Mouse (Mus musculus) ovary, postnatal 36 days (tissue): Measurements from ENCODE around the gene Synpo2.

Source experiments
- DNase-seq: peaks from one replicate; pipeline ENCODE4 v3.0.0; 2022; ENCODE audit warnings: low spot score, mixed read lengths

Gene Synpo2

DNA sequence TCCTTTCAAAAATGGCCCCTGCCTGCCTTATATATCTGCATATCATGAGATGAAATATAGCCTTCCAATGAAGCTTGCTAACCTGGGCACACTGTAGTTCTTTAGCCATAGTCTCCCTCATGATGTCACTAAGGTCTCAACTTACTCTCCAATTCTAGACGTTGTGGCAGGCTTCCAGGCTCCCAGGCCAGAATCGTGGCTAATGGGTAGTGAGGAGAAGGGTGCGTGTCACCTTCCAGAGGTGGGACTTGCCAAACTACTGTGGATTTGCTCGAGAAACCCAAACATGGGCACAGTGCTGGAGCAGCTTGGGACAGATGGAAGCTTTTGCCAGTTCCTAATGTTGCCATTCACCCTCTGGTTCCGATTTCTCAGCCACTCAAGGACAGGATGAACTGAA, 69.5 kb downstream of the Synpo2 start:
- DNase-seq = no peak

- no peak for DNase-seq
Measured at GRCm38 (mm10) chr3:123164183-123164582, 71.8 kb downstream of the Synpo2 start.

GRCm38 (mm10) chr3:123163192-123163523, 72.8 kb downstream of the Synpo2 start:
- no peak for DNase-seq

GRCm38 (mm10) chr3:123162289-123163191, 73.4 kb downstream of the Synpo2 start:
- no peak for DNase-seq

GRCm38 (mm10) chr3:123160792-123161191, 75.2 kb downstream of the Synpo2 start:
- no peak for DNase-seq

GRCm38 (mm10) chr3:123159139-123159824, 76.7 kb downstream of the Synpo2 start:
- DNase-seq = peak; percentile 45

DNA sequence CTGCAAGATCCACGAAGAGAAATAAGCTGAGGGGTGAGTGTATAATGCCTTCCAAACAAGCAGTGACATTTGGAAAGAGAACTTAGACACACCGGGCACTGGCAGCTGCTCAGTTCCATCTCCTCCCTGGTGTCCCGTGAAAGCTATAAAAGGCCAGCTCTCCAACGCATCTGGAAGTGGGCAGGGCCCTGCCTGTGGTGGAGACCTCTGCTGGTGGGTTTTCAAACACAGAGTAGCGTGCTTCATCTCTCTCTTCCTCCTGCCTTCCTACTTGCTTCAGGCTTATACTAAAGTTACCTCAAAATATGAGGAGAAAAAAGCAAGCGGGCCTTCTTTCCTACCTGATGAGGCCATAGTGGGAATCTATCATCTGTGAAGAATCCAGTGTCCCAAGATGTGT, 77.4 kb downstream of the Synpo2 start:
- DNase-seq = peak; percentile 24

GRCm38 (mm10) chr3:123153337-123153736, 82.6 kb downstream of the Synpo2 start:
- DNase-seq = no peak

DNA sequence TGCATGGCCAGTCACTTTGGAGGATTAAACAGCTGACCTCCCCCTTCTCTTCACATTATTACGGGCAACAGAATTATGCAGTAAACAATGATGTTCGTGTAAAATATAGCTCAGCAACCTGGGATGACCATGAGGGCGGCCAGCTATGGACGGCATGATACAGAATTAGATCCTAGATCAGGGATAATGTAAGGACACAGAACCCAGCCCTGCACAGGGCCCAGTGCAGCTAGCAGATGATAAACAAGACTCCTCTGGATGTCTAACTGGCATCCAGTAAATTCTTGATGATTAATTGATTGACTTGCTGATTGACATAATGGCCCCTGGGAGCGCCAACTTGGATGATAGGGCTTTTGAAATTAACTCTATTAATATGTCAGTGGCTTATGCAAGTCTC, 83.0 kb downstream of the Synpo2 start:
- no peak for DNase-seq

DNA sequence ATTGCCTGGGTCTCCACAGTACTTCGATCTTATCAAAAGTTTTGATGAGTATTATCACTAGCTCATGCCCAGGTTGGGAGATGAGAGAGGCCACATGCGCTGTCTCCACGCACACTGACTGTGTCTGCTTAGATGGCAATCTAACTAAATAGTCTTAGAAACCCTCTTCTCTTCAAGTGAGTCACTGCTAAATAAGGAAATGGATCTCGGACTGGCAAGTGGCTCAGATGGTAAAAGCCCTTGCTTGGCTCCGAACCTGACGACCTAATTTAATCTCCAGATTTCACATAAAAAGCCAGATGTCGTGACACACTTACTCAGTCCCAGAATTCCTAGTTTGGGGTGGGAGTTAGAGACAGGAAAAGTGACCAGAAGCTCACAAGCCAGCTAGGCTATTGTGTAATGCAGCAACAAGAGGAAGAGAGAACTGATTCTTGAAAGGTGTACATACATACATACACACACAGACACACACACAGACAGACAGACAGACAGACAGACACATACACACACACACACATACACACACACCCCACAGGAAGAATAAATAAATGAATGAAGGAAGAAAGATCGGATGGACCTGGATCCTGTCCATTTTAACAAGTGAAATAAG, 85.3 kb downstream of the Synpo2 start:
- no peak for DNase-seq

GRCm38 (mm10) chr3:123149380-123150162, 86.4 kb downstream of the Synpo2 start:
- no peak for DNase-seq

DNA sequence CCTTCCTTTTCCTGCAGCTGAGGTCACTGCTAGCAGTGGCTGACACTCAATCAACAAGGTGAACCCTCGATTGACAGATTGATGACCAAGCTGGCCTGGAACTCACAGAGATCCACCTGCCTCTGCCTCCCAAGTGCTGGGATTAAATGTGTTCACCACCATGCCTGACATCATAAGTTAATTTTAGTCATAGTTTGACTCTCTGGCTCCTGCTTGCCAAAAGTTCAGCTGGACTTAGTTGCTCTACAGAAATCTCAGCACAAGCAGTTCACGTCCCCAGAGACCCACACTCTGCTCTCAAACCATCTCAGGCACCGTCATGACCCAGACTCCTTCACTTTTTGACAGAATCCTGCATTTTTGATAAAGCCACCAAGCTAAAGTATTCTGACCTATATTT, 87.3 kb downstream of the Synpo2 start:
- no peak for DNase-seq

GRCm38 (mm10) chr3:123146557-123146956, 89.4 kb downstream of the Synpo2 start:
- no peak for DNase-seq

DNA sequence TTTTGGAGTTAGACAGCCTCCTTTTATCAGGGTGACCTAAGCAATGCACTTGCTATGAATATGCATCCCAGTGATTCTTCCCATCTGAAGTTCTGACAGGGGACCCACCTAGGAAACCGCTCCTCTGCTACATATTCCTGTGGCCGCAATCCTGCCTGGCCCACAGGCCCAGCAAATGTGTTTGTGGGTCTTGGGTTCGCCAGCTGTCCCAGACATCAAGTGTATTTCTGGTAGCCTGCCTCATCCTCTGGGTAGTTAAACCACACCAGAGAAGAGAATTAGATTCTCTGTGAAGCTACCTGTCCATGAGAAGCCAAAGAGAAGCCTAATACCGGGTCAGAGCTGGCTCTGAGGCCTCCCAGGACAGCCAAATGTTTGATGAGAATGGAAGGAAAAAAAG, 90.0 kb downstream of the Synpo2 start:
- no peak for DNase-seq

GRCm38 (mm10) chr3:123143412-123143811, 92.5 kb downstream of the Synpo2 start:
- no peak for DNase-seq

DNA sequence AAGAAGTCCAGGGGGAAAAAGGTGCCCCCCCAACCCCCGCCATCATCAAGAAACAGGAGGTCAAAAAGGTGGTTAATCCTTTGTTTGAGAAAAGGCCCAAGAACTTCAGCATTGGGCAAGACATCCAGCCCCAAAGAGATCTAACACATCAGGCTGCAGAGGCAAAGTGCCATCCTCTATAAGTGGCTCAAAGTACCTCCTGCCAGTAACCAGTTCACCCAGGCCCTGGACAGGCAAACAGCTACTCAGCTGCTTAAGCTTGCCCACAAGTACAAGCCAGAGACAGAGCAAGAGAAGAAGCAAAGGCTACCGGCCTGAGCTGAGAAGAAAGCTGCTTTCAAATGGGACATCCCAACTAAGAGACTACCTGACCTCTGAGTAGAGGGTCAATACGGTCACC, 93.7 kb downstream of the Synpo2 start:
- DNase-seq = no peak

DNA sequence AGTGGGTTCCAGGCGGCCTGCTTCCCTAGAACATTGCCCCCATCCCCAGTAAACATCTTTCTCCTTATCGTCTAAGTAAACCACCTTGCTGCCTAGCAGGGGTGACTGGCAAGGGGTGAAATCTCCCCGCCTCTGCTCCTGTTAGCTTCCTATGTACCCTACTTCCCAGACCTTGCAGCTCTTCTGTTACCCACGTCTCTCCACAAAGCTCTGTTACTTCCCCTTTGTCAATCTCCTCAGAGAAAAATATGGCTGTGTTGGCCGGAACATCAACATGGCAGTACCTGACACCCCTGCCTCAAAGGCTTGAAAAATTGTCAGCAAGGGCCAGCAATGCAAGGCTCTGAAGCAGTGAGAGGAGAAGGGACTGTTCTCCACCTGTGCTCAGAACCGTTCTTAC, 94.9 kb downstream of the Synpo2 start:
- DNase-seq = no peak

DNA sequence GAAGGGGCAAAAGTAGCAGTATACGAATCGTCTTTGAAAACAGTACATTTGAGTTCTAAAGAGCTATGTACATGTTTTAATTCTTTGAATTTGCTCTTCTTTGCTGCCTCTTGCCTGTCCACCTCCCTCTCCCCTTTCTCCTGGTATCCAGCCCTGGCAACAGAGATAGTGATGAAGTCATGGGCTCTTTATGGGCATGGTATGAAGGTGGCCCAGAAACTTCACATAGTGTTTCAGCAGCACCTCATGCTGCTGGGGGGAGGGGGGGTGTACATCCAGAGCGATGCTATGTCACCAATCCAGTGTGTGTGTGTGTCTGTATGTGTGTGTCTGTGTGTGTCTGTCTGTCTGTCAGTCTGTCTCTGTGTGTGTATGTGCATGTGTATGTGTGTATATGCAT, 95.8 kb downstream of the Synpo2 start:
- no peak for DNase-seq

DNA sequence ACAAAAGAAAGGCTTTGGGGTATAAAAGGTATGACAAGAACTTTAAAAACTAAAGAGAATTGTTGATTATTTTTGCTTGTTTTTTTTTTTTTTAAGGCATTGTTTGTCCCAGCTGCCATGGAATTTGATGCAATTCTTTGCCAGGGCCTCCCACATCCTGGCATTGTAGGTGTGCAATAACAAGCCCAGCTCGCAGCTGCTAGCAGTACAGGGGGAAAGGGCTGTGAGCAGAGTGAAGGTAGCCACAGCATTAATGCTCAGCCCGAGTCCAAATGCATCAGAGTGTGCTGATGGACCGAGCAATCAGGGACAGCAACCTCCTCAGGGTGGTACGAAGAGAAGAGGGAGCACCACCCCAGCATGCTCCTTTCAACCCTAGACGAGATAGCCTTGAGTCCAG, 96.3 kb downstream of the Synpo2 start:
- no peak for DNase-seq

DNA sequence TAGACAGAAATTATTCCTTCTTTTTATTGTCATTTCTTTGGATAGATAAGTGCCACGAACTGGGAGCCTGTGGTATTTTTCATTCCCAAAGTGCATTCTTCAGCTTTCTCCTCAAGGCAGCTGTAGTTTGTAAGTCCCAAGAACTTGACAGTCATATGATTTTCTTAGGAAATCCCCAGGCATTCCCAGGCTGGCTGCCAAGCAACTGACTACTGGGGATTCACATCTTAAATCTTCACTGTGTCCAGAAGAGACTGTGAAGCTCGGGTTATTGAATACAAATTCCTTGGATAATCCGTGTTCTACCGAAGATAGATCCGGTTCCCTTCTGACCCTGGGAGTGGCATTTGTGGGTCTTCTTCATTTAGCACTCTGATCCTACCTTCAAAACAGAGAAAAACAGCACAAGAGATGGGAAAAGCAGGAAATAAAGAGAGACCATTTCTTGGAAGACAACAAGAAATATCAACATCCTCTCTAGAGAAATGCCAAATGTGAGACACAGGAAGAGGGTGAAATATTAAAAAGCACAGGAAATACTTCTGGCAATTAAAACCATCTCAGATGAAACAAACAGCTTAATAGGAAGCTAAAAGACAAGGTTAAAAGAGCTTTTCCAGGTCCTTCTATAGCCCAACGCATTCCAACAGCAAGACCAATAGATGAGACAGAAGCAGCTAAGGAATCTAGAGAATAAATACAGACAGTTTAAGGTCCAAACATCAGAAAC, 97.5 kb downstream of the Synpo2 start:
- DNase-seq = peak; percentile 65

DNA sequence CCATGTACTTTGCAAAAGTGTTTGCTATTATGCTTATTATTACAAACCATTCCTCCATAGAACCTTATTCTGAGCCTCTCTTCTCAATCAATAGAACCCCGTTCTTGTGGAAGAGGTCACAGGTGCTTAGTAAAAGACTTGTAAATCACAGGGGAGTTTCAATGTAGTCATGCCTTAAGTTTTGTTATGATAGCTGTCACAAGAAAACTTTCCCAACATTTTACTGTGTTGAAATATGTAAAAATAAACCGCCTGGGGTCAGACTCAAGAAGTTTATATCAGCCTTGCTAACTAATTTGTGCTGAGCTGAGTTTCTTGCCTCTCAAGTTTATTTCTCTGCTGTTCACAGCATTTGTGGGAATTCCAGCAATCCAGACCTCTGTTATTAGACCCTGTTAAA, 103.8 kb downstream of the Synpo2 start:
- no peak for DNase-seq
